Mouse (Mus musculus) kidney, adult 9 months (tissue): ENCODE results near the gene Gm11060.

ENCODE experiments used
- DNase-seq: peaks from one replicate; pipeline ENCODE4 v3.0.0; 2022

The Gm11060 gene

GRCm38 (mm10) chr2:105122216-105122615 lies 30.4 kb downstream of the Gm11060 start:
- no peak for DNase-seq

GRCm38 (mm10) chr2:105122886-105123285 lies 31.1 kb downstream of the Gm11060 start:
- DNase-seq: peak; percentile 9

- no peak for DNase-seq
Observed at GRCm38 (mm10) chr2:105123431-105123830, 31.6 kb downstream of the Gm11060 start.

- no peak for DNase-seq
Observed at GRCm38 (mm10) chr2:105123881-105124280, 32.1 kb downstream of the Gm11060 start.

- no peak for DNase-seq
Observed at GRCm38 (mm10) chr2:105124391-105124790, 32.6 kb downstream of the Gm11060 start.

GRCm38 (mm10) chr2:105125205-105125604 lies 33.4 kb downstream of the Gm11060 start:
- DNase-seq: no peak

GRCm38 (mm10) chr2:105125641-105126040 lies 33.8 kb downstream of the Gm11060 start:
- DNase-seq: no peak

- peak; percentile 16 for DNase-seq
Observed at GRCm38 (mm10) chr2:105126279-105126678, 34.5 kb downstream of the Gm11060 start, which contains the start of gene Wt1. Gene Wt1 (plus strand): TSS chr2:105126529.

- peak; percentile 21 for DNase-seq
Observed at GRCm38 (mm10) chr2:105126691-105127530, 35.1 kb downstream of the Gm11060 start.

- no peak for DNase-seq
Observed at GRCm38 (mm10) chr2:105127531-105128480, 36.0 kb downstream of the Gm11060 start.

GRCm38 (mm10) chr2:105128564-105128963 lies 36.7 kb downstream of the Gm11060 start:
- no peak for DNase-seq

- DNase-seq: no peak
Observed at GRCm38 (mm10) chr2:105130351-105131060, 38.7 kb downstream of the Gm11060 start.

- DNase-seq: no peak
Observed at GRCm38 (mm10) chr2:105131061-105131810, 39.4 kb downstream of the Gm11060 start.

GRCm38 (mm10) chr2:105131811-105132100 lies 39.9 kb downstream of the Gm11060 start:
- DNase-seq: no peak

GRCm38 (mm10) chr2:105132300-105132699 lies 40.5 kb downstream of the Gm11060 start:
- DNase-seq: peak; percentile 9

GRCm38 (mm10) chr2:105132933-105133795 lies 41.3 kb downstream of the Gm11060 start:
- DNase-seq: no peak

- DNase-seq: no peak
Observed at GRCm38 (mm10) chr2:105134296-105134695, 42.5 kb downstream of the Gm11060 start.

GRCm38 (mm10) chr2:105139471-105139870 lies 47.7 kb downstream of the Gm11060 start:
- no peak for DNase-seq

GRCm38 (mm10) chr2:105141371-105141770 lies 49.6 kb downstream of the Gm11060 start:
- no peak for DNase-seq
